Mouse (Mus musculus): Measurements from ENCODE around the gene Smim23. TPM values are rescaled to one million over a fixed set of nuclear protein-coding genes. Genes with fewer than 3 reads are reported as not detected.

Smim23 gene
- polyA plus RNA-seq (2014; fragmentation: Illumina TruSeq; extraction: RNeasy Lipid Tissue Mini Kit (QIAGEN cat#74804); ENCODE audit: low read depth, low replicate concordance) = 3.9 TPM

GRCm38 (mm10) chr11:32824505-32824904 is at the start of gene Smim23:
Gene Smim23 (minus strand): TSS chr11:32824605.

Other genes starting within 250 kb of the Smim23 start
- gene Fbxw11, start 181.9 kb downstream of the Smim23 start, polyA plus RNA-seq (2014; fragmentation: Illumina TruSeq; extraction: RNeasy Lipid Tissue Mini Kit (QIAGEN cat#74804); ENCODE audit: low read depth, low replicate concordance) = 47.0 TPM